In genomic region chr2:51140486-51140885, GRCm38 (mm10) we compare ENCODE assay signal across 8 mouse cellular contexts. TPM values are rescaled to one million over a fixed set of nuclear protein-coding genes. Genes with fewer than 3 reads are reported as not detected.
DNase-seq lines count a peak whose midpoint lies in the region; ATAC-seq and TF ChIP-seq lines count a peak whose summit lies in the region.

No protein-coding gene starts in this region.

- H3K9me3 ChIP-seq in heart, embryonic 13.5 days, result no peaks in the 10 kb centered on the region
- H3K9me3 ChIP-seq in midbrain, embryonic 14.5 days (ENCODE audit: control insufficient read depth, low read length), result no peaks in the 10 kb centered on the region

- H3K27ac ChIP-seq in heart, embryonic 13.5 days (replicated peaks), result peak overlapping the region; percentile 77
- peak overlapping the region; percentile 81 for H3K27ac ChIP-seq in midbrain, embryonic 14.5 days (replicated peaks; ENCODE audit: low read depth, low read length)
- no peak overlapping the region for H3K27ac ChIP-seq in cerebellum, adult 2 months (ENCODE audit: insufficient read depth, low read length)

- H3K4me1 ChIP-seq in heart, embryonic 13.5 days, result peaks cover 73% of the 10 kb centered on the region
- H3K4me1 ChIP-seq in midbrain, embryonic 14.5 days (ENCODE audit: control insufficient read depth, insufficient read depth, low read length), result peaks cover 67% of the 10 kb centered on the region
- no peaks in the 10 kb centered on the region for H3K4me1 ChIP-seq in cerebellum, adult 2 months (ENCODE audit: control insufficient read depth, insufficient read depth, low read length)

- H3K27me3 ChIP-seq in heart, embryonic 13.5 days (replicated peaks), result no peaks in the 10 kb centered on the region
- no peaks in the 10 kb centered on the region for H3K27me3 ChIP-seq in midbrain, embryonic 14.5 days (ENCODE audit: control insufficient read depth, insufficient read depth, low read length)
- no peaks in the 10 kb centered on the region for H3K27me3 ChIP-seq in cerebellum, adult 2 months (ENCODE audit: control insufficient read depth, insufficient read depth, low read length)

- H3K36me3 ChIP-seq in heart, embryonic 13.5 days, result peaks cover 29% of the 10 kb centered on the region
- H3K36me3 ChIP-seq in midbrain, embryonic 14.5 days (ENCODE audit: control insufficient read depth, insufficient read depth, low read length), result peaks cover 39% of the 10 kb centered on the region

- H3K4me2 ChIP-seq in heart, embryonic 13.5 days, result peak overlapping the region; percentile 67
- H3K4me2 ChIP-seq in midbrain, embryonic 14.5 days (ENCODE audit: low read length), result peak overlapping the region; percentile 73

- no peak for ATAC-seq in heart, embryonic 13.5 days (ENCODE audit: extremely low read depth, insufficient number of reproducible peaks, low FRiP score, low TSS enrichment)
- ATAC-seq in midbrain, embryonic 14.5 days (ENCODE audit: low FRiP score, low TSS enrichment), result 0 out of 2 replicates have a peak, but pooled peaks have one; percentile 32

- peak overlapping the region; percentile 74 for H3K9ac ChIP-seq in heart, embryonic 13.5 days
- H3K9ac ChIP-seq in midbrain, embryonic 14.5 days (replicated peaks; ENCODE audit: low read length), result peak overlapping the region; percentile 58

- TF ChIP-seq POLR2A in cerebellum, adult 2 months (IDR thresholded peaks at IDR 0.05; ENCODE audit: borderline replicate concordance, insufficient read depth, low read length), result no peak

- DNase-seq in embryo, embryonic 10.5 days (ENCODE audit: low spot score), result peak; percentile 87
- peak; percentile 29 to 34 for DNase-seq in kidney, postnatal 36 days
- peak; percentile 68 for DNase-seq in midbrain, embryonic 14.5 days
- DNase-seq in adrenal gland, adult 2 months, result no peak
- no peak for DNase-seq in cerebellum, adult 2 months
- DNase-seq in left cerebral cortex, adult 8-10 months (ENCODE audit: low spot score in 2 of 2), result no peak
- no peak for DNase-seq in layer of hippocampus, adult 11-12 months (ENCODE audit: low spot score)

- TF ChIP-seq CTCF in cerebellum, adult 2 months (IDR thresholded peaks at IDR 0.05; ENCODE audit: borderline replicate concordance, insufficient read depth, low read depth, low read length), result no peak

- 3% methylated on average over 8 of the region's 8 CpGs for WGBS in heart, embryonic 13.5 days
- under 1% methylated on average over 8 of the region's 8 CpGs for WGBS in midbrain, embryonic 14.5 days
- WGBS in cerebellum, adult 2 months, result 55% methylated on average over 8 of the region's 8 CpGs

- H3K4me3 ChIP-seq in heart, embryonic 13.5 days, result peak overlapping the region; percentile 37
- H3K4me3 ChIP-seq in midbrain, embryonic 14.5 days (replicated peaks; ENCODE audit: low read depth, low read length), result peak overlapping the region; percentile 98
- H3K4me3 ChIP-seq in cerebellum, adult 2 months (replicated peaks; ENCODE audit: insufficient read depth, low read depth, low read length), result no peak overlapping the region

RNA-seq across cellular contexts. Expression of gene Rnd3, which starts 8.4 kb away (rescaled TPM):
- 27.3 and 28.4 TPM in 2 replicates for polyA plus RNA-seq in heart, embryonic 13.5 days (2015; fragmentation: Nextera tagmentation; extraction: Ambion mirVana)
- 210 and 322 TPM in 2 replicates for polyA plus RNA-seq in midbrain, embryonic 14.5 days (2014; fragmentation: Nextera tagmentation; extraction: Ambion mirVana)
- total RNA-seq in adrenal gland, adult 2 months (2021), result 10 to 100 TPM; 36.7 to 36.9 TPM
- polyA plus RNA-seq in adrenal gland, adult 2 months (2012; rRNA removed), result 0.57 and 0.83 TPM in 2 replicates
- 8.0 and 10.5 TPM in 2 replicates for polyA plus RNA-seq in cerebellum, adult 2 months (2012; rRNA removed)
- 10 to 100 TPM; 12.7 to 15.4 (median 13.9) TPM for total RNA-seq in left cerebral cortex, adult 8-10 months (2022)

Comparison
In these comparisons a context has a peak if more than half of its experiments do, and no peak if none do; other contexts are left out.
1. DNase-seq: peak in embryo, embryonic 10.5 days (single experiment), kidney, postnatal 36 days (2 of 2) and midbrain, embryonic 14.5 days (single experiment); none in adrenal gland, adult 2 months (single experiment), cerebellum, adult 2 months (0 of 2), left cerebral cortex, adult 8-10 months (0 of 2) and layer of hippocampus, adult 11-12 months (single experiment).